Mouse (Mus musculus) kidney, postnatal 25 days (tissue): ENCODE measurements at regions not wholly inside any gene's neighbourhood (a gene's known extent, or its start where the extent isn't known, plus 50 kb on each side); places are given as distances from the start of the nearest gene placed in this dataset.
A peak's percentile ranks its signal among the peaks of the same experiment; 100 is the strongest.

Experiments
- DNase-seq, 2 experiments: peaks; one replicate each; pipeline ENCODE4 v3.0.0; 2021; ENCODE audit warnings: mixed read lengths in 2 of 2

DNA sequence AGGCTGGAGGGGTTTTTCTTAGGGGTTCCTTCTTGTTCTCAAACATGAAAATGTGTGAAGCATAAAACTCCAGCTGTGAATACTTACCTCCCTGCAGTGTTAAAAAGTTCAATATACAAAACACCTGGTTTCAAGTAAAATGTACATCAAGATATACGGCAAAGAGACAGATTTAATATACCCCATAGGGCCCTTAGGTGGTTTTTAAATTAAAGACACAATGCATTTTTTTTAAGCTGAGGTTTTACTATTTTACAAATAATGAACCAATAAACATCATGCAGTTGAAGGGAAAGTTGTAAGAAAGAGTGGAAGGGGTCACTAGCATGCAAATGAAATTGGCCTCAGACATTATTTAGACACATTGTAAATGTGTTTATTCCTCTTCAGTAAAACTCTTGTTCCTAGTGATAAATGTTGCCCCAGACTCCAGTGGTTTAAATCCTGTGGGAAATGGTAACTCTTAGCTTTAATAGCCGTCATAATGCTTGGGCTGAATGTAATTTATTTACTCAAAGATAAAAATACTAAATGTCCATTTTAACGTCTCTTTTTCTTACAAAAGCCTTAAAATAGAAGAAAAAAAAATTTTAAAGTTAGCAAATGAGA, 1337.9 kb downstream of the Efnb2 start:
- no peak for DNase-seq

DNA sequence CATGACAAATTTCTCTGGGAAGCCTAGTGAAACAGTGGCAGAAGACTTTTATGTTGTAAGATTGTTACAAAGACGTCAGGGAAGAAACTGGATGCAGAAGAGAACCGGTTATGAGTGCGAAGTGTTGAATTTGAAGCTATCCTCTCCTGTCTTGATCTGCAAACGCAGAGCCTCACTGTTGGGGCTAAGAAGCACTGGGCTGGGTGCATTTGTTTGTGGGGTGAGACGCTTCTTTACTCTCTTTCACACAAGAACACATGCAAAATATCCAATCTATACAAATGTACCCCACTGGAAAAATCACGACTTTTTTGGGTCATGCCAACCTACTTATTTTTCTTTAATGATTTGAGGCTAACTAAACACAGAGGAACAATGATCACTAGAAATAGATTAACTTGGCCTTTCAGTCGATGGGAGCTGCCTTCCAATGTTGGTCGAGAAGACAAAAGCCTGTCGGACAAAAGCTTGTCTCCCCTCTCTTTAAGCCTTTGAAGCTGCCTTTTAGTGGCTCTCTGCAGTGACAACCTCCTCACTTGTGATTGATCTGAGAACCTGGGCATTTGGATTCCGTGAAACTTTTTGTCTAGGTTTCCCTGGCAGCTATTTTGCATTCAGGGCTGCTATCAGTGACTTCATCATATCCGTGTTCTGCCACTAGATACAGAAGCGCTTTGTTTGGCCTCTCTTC, 1338.5 kb downstream of the Efnb2 start:
- no peak for DNase-seq

DNA sequence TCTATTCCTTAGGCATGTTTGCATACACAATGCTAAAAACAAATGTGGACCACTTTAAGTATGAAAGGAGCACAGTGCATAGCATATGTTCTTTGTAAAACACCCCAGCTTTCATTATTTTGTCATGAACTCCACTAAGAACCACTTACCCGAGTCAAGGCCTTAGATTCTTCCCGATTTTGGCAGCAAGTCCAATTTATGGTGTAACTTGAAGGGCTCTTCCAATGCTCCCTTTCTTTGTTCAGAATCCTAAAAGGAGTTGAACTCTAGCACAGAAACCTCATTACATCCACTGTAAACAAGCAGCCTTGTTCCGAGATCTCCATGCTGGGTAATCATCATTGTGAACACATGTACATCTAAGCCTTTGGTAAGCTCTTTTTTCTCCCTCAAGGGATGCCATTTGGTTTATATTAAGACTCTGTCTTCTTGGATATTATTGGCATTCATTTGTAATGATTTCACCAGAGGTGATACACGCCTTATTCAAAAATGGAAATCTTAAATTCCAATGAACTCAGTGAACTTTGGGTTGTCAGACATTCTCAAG, 1344.2 kb downstream of the Efnb2 start:
- DNase-seq: no peak

DNA sequence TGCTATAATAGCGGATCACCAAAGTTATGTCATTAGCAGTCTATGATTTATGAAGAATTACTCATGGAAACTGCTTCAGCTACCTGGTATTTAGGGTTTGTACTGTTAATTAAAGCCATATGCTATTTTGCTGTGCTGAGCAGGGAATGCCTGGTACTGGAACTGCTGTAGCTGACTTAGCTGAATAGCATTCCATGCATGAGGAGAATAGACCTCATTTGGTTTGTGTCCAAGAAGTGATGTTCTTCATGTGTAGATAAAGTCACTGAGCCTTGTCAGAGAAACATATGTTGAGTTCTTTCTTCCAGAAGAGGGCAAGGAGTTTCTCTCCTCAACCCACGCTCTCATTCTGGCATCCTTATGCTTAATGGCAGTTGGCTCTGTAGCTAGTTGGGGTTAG, 1351.8 kb downstream of the Efnb2 start:
- DNase-seq: no peak

DNA sequence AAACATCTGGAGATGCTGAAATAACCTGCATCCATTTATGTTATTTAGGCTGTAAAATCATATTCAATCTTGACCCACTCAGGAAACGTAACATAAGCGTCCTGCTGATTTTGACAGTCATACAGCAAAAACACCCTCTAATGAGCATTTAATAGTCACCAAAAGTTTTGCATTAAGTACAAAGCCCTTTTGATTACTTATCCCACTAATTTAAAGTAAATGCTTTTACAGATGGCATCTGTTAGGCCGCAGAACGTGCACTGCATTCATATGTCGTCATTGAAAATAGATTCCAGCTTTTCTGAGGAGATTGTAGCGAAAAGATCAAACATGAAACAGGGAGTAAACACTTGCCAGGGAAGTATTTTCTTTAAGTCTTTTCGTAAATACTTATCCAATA, 1371.7 kb downstream of the Efnb2 start:
- no peak for DNase-seq

DNA sequence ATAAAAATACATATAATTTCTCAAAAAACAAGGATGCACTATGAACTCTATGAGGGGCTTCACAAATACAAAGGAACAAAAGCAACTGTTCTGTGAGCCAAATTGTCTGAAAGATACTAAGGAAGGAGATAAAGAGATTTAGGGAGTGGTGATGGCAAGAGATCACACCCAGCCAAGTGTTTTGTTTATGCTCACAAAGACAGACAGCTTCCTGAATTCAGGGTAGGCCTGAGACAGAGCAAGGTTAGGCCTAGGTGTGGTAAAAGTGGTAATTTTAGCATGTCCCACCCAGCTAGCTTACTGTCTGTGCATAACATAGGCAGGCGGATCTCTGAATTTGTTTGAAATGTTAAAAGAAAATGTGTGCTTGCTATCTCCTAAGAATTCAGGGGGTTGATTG, 1374.5 kb downstream of the Efnb2 start:
- no peak for DNase-seq

DNA sequence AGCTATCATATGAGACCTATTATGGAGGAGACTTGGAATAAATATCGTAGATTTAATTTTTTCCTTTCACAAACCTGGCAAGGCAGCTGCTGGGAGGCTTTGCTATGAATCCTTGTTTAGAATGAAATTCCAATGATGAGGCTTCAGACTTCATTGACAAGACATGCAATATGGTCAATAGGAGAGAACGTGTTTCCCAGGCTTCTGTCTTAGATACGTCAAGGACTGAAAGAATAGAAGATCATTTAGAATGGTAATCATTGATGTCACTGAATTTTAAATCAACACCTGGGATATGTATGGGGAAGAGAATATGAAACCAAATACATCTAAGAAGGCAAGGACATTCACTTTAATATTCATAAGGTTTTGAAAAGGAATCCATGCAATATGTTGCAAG, 1393.6 kb downstream of the Efnb2 start:
- DNase-seq: no peak

DNA sequence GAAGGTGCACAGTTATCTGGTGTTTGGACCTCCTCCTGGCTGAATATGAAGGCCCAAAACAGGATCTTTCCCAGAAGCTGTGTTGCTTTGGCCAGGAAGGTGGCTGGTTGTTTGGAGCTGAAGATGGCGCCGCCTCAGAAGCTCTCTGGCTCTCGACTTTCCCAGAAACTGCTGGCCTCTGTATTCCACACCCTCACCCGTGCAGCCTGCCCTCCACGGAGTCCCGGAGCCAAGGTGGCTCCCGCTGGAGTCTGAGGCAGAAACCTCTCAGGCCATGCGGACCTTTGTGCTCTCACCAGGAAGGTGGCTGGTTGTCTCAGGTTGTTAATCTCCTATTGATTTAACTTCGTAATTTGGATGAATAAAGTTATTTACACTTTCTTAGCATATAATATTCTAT, 1406.7 kb downstream of the Efnb2 start:
- peak in 1 of 2 experiments; percentile 23 for DNase-seq

DNA sequence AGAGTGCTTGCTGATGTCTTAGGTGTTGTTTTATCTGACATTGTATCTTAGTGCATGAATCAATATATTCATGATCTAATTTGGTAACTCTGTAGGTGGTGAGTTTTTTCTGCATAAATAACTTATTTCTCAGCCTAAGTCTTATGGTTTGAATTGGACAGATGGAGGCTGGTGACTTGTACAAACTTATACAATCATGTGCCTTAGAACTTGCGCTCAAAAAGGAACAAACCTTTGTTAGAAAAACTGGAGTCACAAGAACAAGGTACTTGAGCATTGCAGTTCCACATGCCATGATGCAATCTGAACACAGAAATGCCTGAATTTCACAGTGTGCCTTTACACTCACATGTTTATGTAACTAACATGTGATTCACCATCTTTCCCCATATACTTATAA, 1420.7 kb downstream of the Efnb2 start:
- DNase-seq: no peak

DNA sequence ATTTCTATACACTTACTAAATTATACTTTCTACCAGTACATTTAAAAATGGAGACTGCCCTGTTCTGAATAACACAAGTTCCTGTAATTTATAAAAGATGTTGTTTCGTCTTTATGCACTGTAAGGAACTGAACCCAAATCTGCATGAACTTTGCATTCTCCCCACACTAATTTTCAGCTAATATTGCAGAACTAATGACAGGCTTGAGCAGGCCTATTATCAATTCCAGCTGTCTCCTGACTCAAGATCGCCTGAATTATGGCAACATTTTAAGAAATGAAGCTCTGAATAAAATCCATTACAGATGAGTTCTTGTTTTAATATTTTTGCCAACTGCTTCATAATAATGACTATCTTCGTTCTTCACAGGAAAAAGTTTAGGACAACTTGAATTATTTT, 1427.0 kb downstream of the Efnb2 start:
- DNase-seq: no peak

DNA sequence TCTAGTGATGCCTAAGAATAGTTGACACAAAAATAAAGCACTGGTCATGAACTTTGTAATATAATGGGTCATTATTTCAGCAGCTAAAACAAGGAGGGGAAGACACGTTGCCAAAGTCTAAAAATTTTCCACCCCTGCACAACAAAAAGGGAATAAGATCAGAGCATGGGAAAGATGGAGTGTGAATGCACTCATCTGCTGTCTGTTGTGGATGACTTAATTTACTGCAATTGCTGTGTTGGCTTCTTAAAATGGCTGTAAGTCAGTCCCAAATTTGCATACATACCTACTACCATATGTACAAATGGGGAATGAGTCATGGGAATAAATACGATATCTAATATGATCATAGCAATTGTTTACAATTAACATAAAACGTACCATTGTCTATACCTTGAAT, 1441.7 kb downstream of the Efnb2 start:
- DNase-seq: no peak

DNA sequence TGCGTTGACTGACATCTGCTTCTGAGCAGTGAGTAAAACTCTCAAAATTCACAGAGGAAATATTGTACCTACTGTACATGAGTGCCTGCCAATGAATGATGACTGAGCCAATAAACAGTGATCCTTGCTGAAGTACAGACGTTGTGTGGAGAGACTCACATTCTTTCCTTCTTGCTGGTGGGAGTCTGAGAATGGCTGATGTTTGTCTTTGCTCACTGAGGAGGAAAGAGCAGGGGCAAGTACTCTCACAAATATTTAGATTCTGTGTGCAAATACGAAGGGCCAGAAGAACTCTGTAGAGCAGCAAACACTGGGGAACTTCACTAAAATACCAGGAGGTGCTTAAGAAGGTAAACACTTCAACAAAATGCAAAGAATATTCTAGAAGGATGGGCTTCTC, 1453.9 kb downstream of the Efnb2 start:
- DNase-seq: no peak

DNA sequence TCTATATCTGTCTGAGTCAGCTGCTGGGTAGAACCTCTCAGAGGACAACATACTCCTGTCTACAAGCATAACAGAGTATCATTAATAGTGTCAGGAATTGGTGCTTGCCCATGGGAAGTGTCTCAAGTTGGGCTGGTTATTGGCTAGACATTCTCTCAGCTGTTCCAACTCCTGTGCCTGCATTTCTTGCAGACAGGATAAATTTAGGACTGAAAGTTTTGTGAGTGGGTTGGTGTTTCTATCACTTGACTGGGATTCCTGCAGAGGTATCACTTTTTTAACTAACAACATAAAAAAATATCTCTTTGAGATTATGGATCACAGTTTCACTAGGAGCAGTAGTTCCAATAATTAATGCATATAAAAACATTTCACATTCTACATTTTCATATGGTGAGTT, 1454.4 kb downstream of the Efnb2 start:
- no peak for DNase-seq

DNA sequence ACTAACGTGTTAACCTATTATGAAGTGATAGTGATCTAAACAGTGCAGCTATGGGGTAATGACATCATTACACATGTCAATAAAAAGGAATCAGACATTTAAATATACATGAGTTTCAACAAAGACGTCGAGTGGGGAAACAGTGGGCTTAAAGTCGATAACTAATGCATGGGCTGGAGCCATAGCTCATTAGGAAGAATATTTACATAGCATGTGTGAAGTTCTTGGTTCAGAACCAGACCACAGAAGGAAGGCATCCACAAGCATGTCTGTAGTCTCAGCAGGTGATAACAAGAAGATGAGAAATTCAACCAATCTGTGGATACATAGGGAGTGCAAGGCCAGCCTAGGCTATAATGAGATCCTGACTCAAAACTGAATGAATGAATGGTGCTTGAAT, 1456.0 kb downstream of the Efnb2 start:
- no peak for DNase-seq

DNA sequence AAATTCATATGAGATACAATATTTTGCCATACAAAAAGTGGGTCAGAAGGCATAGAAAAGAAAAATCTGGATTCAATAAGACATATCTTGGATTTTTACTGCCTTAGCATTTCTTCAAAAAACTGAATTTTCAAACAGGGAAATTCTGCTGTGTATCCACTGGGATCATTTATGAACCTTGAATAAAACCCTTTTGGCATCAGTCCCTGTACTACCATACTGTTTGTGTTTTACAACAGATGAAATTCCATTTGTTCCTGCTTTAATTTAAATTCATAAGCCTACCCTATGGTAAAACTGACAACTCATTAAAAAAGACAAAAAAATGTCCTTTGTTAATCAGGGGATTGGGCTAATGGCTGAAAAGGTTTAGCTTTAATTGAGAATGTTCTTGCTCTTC, 1470.3 kb downstream of the Efnb2 start:
- DNase-seq: no peak

DNA sequence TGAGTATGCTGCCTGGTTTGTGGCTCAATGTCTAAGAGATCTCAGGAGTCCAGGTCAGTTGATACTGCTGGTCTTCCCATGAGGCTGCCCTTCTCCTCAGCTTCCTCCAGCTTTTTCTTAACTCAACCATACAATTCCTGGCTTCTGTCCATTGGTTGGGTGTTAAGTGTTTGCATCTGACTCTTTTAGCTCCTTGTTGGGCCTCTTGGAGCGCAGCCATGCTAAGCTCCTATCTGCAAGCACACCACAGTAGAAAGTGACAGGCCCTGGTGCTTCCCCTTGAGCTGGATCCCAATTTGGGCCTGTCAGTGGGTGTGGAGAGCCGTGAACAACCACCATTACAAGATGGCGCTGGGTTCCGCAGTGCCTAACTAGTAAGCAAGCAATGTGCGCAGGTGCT, 1497.7 kb downstream of the Efnb2 start:
- no peak for DNase-seq

DNA sequence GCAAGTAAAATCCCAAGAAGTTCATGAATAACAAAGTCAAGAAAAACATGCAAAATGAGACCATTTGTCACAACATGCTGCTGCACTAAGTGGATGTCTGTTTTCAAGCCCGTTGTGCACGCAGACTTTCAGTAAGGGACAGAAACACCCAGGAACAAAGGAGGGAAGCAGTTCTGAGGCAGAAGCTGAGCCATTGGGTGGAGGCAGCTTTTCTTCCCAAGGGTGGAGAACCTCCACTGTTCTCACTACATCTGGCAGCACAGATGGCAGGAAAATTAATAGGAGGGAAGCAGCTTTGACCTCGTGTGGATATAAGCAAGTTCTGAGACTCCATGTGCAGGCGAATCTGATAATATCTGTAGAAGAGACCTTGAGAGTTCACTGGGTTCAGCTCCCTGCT, 1529.3 kb downstream of the Efnb2 start:
- no peak for DNase-seq

DNA sequence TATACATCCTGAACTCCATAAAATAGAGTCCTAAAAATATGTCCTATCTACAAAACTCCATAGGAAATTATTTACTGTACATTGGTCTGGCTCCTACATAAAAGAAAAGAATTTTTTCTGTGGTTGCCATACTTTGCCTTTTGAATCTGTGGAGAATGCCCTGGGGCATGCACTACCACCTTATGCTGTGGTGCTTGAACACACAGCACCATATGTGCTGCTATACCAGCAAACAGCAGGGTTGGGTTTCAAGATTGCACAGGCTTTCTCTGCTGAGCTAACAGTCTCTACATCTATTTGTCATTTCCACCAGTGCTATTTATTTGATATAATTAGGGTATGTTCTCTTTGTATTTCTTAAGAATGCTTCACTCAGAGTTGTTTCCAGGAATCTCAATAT, 1552.2 kb downstream of the Efnb2 start:
- no peak for DNase-seq

DNA sequence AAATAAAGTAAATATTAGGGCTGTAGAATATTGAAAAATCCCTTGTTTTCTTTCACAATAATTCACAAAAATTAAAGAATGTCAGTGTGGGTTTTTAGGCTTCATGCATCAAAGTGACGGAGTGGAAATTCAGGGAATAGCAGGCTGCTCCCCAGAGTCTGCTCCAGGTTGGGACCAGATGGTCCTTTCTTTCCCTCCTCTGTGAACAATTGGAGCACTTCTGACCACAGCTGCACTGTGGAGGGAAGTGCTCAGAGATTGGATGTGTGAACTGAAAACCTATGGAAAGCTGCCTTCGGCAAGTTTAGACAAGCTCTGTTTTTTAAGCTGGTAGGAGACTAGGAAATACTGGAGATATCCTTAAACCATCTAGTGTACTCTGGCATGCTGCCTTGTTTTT, 1563.5 kb downstream of the Efnb2 start:
- DNase-seq: no peak

DNA sequence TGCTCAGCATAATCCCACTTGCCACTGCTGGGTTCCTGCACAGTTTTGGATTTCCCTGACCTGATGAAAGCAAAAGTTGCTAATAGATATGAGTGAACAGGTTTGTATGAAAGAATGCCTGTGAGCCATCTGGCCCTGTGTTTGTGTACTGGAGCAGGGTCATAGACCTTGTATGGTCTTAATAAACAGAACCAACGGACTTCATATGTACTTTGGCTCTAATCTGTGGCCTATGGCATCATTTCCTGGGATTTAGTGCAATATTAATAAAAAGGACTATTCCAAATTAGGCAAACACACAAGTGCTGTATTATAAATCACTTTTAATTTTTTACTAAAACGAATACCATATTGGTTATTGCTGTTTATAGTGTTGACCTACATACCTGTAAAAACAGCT, 1568.2 kb downstream of the Efnb2 start:
- DNase-seq: no peak

DNA sequence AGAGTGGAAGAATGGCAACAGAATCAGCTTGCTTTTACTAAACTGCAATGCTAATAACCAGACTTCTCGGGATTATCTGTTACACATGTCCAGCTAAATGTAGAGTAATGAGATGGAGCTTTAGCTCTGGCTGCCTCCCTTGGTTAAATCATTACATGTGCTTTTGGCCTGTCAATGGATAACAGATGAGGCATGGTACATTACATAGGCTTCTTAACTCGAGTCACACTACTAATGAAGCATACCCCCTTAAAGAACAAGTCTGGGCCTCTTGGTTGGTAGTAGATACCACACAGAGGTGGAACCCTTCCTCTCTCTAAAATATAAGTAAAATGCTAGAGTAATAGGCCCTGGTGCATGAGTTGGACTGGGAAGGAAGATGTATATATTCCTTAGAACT, 1572.9 kb downstream of the Efnb2 start:
- DNase-seq: no peak

DNA sequence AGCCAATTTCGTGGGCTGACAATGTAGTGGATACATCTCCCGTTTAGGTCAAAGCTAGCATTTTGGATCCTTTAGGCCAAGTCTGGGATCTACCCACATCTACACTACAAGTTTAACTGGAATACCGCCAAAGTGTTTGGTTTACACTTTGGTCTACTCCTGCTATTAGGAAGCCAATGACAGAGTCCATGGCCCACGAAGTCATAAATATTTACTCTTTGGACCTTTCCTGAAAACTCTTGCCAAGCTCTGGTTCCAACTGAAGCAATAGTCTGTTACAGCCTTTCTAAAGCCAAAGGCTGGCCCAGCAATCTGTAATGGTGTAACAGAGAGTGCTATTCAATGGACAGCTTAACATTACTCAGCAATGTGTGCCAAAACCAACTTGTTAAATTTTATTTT, 1600.8 kb downstream of the Efnb2 start:
- DNase-seq: peak; percentile 10 to 46

DNA sequence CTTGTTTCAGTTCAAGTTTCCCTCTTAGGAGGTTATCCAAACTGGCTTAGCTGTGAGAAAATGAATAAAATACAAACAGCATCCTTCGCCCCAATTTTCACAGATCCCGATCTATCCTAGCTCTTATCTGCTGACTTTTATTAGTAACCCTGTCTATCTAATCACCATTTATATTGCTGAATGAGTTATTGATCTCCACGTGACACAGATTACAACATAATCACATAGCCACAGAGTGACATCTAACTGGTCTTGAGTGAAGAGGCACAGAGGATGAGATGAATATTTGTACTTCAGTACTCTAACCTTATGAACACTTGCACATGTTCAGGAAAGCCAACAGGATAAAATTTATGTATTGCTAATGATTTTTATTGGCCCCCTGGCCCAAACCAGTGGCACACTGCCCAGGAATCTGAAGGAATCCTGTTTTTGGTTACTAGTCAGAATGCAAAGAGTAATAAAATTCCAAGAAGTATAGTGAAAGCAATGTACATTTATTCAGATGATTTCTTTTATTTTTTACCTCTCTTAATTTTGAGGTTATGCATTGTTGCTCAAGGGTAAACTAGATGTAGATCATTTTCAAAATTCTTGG, 1634.7 kb downstream of the Efnb2 start:
- DNase-seq: no peak

DNA sequence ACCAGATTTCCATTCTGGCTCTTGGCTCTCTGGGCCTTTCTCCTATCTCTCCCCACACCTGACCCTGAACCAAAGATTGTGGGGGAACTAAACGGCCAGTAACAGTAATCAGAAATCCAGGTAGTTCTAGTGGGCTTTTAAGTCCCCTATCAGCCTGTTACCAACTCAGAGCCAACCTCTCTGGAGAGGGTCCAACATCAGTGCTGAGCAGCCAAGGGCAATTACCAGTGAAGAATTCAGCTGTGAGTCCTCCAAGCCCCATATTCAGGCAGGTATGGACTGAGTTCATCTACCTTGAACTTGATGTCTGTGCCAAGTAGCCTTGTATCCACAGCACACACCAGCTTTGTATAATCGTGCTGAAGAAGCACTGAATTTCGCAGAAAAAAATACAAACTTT, 1636.7 kb downstream of the Efnb2 start:
- no peak for DNase-seq

DNA sequence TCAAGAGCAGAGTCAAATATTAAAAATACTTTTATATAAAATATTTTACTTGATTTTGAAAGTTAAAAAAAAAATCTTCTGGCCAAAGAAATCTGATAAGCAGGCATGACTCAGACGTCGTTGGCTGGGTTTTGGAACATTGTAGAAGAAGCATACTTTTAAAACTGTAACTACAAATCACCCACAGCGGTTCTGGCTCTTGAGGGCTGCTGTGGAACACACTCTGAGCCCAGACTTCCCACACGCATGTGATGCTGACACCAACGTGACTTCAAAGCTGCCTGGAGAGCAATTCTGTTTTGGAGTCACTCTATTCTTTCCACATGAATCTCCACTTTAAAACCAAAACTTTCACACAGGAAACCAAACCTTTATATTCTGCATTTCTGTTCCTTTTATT, 1649.2 kb downstream of the Efnb2 start:
- DNase-seq: no peak
